Mouse (Mus musculus) small intestine, adult 2 months (tissue): Measurements from ENCODE around the gene Rpusd3.
A peak's percentile ranks its signal among the peaks of the same experiment; 100 is the strongest.

Experiments used
- CTCF ChIP-seq: fragments of 200-500 bp; IDR thresholded peaks from 2 replicates; pipeline ENCODE4 v1.5.1; 2012; ENCODE audit warnings: low read depth, mild to moderate bottlenecking, control low read depth, inconsistent platforms, low read length, moderate library complexity, mixed read lengths; ENCODE audit not compliant: insufficient replicate concordance, insufficient read length; ENCODE audit errors: extremely low read depth
- POLR2A ChIP-seq: fragments of 200-500 bp; IDR thresholded peaks from 2 replicates; pipeline ENCODE4 v1.6.1; 2012; ENCODE audit warnings: low read depth, mild to moderate bottlenecking, control low read depth, inconsistent platforms, low read length, moderate library complexity

- TF ChIP-seq POLR2A: no peak
- TF ChIP-seq CTCF: peak; percentile 25; the same call in 1 of the 2 replicates
Measured at GRCm38 (mm10) chr6:113380480-113380879, 38.7 kb downstream of the Rpusd3 start.
